Mouse (Mus musculus) stomach, embryonic 14.5 days (tissue): ENCODE measurements at regions not wholly inside any gene's neighbourhood (a gene's known extent, or its start where the extent isn't known, plus 50 kb on each side); places are given as distances from the start of the nearest gene placed in this dataset.

Experiments used
- ATAC-seq: fragments of 200-750 bp; cut with Nextera tagmentation; 2 replicates; pipeline ENCODE4 v1.8.0; 2017; ENCODE audit warnings: low read depth, moderate TSS enrichment; ENCODE audit not compliant: insufficient number of reproducible peaks, insufficient read depth, low FRiP score
- H3K27ac ChIP-seq: fragments of 300-500 bp; sonication (generic); 2 replicates; pipeline ENCODE4 v1.5.1; 2014; ENCODE audit warnings: mild to moderate bottlenecking, low read length, moderate library complexity, mixed read lengths
- H3K27me3 ChIP-seq: fragments of 300-500 bp; sonication (generic); 2 replicates; pipeline ENCODE4 v1.6.1; 2014; ENCODE audit warnings: low read length, control low read depth, mixed read lengths; ENCODE audit not compliant: control insufficient read depth, insufficient read depth
- H3K36me3 ChIP-seq: fragments of 300-500 bp; sonication (generic); 2 replicates; pipeline ENCODE4 v1.6.1; 2014; ENCODE audit warnings: mild to moderate bottlenecking, control low read depth, low read length, moderate library complexity, mixed read lengths; ENCODE audit not compliant: control insufficient read depth, insufficient read depth
- H3K4me1 ChIP-seq: fragments of 300-500 bp; sonication (generic); 2 replicates; pipeline ENCODE4 v1.6.1; 2014; ENCODE audit warnings: low read length, control low read depth, mixed read lengths; ENCODE audit not compliant: control insufficient read depth, insufficient read depth
- H3K4me2 ChIP-seq: fragments of 300-500 bp; sonication (generic); replicated peaks from 2 replicates; pipeline ENCODE4 v1.6.1; 2014; ENCODE audit warnings: low read depth, low read length, control low read depth
- H3K4me3 ChIP-seq: fragments of 300-500 bp; sonication (generic); 2 replicates; pipeline ENCODE4 v1.5.1; 2014; ENCODE audit warnings: low read depth, low read length, control low read depth
- H3K9ac ChIP-seq: fragments of 300-500 bp; sonication (generic); replicated peaks from 2 replicates; pipeline ENCODE4 v1.6.1; 2014; ENCODE audit warnings: low read depth, mild to moderate bottlenecking, control low read depth, low read length, moderate library complexity, mixed read lengths
- H3K9me3 ChIP-seq: fragments of 300-500 bp; sonication (generic); 2 replicates; pipeline ENCODE4 v1.6.1; 2016; ENCODE audit warnings: low read depth, low read length, control low read depth; ENCODE audit not compliant: control insufficient read depth
- WGBS: fragments of 180-500 bp; shearing (Covaris S2); extraction: QIAGEN DNeasy Blood & Tissue Kit; methylation state at CpG from one replicate; pipeline ENCODE4 v1.1.7; 2014; 5-methylcytosine and 5-hydroxymethylcytosine counted together

DNA sequence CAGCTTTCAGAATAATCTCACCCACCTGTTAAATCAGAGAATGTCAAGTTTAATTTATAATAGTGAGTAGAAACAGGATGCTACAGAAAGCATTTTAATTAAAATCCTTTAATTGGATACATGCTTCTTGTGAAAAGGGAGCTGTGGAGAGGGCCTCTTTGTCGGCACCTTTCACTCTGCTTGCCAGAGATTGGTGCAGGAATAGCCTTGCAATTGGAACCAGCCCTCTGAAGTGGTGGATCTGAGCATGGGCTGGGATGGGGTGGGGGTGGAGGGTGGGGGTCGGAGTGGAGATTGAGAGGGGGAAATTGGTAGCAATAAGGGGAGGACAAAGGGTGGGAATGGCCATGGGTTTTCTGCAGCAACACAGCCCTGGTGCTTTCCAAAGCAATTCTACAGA, 207.2 kb downstream of the Tbx15 start:
- no peak overlapping the region for H3K4me2 ChIP-seq
- no peaks in the 10 kb centered on the region for H3K27me3 ChIP-seq
- 66% methylated on average over 2 of the region's 2 CpGs for WGBS
- H3K9ac ChIP-seq, result no peak overlapping the region
- H3K36me3 ChIP-seq, result no peaks in the 10 kb centered on the region
- no peaks in the 10 kb centered on the region for H3K4me1 ChIP-seq
- ATAC-seq, result no peak
- no peak overlapping the region for H3K4me3 ChIP-seq
- no peak overlapping the region for H3K27ac ChIP-seq
- no peaks in the 10 kb centered on the region for H3K9me3 ChIP-seq

DNA sequence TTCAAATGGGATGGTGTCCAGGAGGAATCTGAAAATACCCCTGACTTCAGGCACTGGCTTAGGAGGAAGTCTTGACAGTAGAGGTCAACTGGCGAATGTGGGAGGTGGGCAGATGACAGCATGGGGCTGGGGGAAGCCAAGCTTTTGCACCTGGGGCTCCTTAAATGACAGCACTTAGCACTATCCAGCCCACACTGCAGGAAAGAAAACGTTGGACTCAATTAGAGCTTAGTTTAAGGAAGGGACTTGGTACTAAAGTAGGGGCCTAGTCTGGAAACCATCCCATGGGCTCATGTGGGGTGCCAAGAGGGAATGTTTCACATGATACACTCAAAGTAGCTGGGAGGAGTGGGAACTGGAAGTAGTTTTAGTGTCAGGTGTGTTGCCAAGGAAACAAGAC, 207.6 kb downstream of the Tbx15 start:
- H3K9ac ChIP-seq, result no peak overlapping the region
- no peaks in the 10 kb centered on the region for H3K4me1 ChIP-seq
- H3K36me3 ChIP-seq, result no peaks in the 10 kb centered on the region
- no peak for ATAC-seq
- WGBS, result 40% methylated on average over 2 of the region's 2 CpGs
- no peaks in the 10 kb centered on the region for H3K27me3 ChIP-seq
- H3K27ac ChIP-seq, result no peak overlapping the region
- no peak overlapping the region for H3K4me3 ChIP-seq
- no peaks in the 10 kb centered on the region for H3K9me3 ChIP-seq
- H3K4me2 ChIP-seq, result no peak overlapping the region

DNA sequence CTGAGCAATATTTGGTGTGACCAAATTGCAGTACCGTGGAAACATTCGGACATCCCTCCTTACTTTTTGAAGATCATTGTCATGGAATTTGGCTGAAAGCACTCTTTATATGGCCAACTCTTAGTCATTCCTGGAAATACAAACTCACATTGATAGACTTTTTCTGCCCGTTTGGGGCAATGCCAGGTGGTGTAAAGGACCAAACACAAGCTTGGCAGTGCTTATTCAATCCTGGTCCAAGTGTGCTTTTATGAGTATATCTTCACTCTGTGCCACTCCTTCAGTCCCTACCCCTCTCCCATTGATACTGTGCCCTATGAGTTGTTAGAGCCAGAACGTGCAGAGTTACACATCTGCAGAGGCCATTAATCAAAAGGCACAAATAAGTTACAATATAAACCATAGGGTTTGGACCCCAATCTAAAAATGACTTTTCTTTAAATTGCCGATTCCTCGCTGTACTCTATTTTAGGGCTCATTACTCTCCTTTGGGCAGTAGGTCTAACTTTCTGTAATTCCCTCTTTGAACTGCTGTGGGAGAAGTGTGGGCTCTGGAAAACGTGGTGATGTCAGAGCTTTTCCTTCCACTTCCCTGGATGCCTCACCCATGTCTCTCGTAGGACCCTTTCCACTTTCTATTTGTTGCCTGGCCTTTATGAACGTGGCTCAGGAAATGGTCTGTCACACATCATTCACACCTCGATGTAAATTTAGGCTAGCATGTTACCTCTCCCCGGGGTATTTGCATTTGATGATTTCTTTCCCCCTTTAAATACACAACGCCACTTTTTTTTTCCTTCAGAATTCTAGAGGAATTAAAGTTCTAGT, 219.1 kb downstream of the Tbx15 start:
- 72% methylated on average over 12 of the region's 12 CpGs for WGBS
- no peak for ATAC-seq
- Histone ChIP-seq H3K27ac (no peak overlapping the region), H3K4me1 (no peaks in the 10 kb centered on the region), H3K9ac (no peak overlapping the region), H3K27me3 (no peaks in the 10 kb centered on the region), H3K4me3 (no peak overlapping the region), H3K9me3 (no peaks in the 10 kb centered on the region), H3K4me2 (no peak overlapping the region), H3K36me3 (no peaks in the 10 kb centered on the region)

DNA sequence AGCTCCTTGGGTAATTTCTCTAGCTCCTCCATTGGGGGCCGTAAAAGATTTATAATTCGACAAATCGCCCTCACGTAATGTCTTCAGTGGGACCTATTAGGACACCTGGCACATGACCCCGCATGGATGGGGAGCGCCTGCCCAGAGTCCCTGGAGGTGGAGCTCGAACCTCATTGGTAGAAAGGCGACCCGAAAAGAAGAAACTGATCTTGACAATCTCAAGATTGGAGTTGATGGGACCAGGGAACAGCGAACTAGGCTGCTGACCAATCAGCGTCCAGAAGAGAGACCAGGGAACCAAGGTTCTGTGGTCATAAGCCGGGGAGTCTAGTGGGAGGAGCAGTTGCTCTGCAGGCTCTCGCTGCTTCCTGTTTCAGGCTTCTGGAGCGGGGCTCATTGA, 259.8 kb downstream of the Tbx15 start:
- WGBS, result 89% methylated on average over 14 of the region's 14 CpGs
- Histone ChIP-seq H3K27me3 (no peaks in the 10 kb centered on the region), H3K36me3 (no peaks in the 10 kb centered on the region), H3K4me1 (no peaks in the 10 kb centered on the region), H3K9ac (no peak overlapping the region), H3K4me3 (no peak overlapping the region), H3K4me2 (no peak overlapping the region), H3K27ac (no peak overlapping the region), H3K9me3 (no peaks in the 10 kb centered on the region)
- ATAC-seq, result no peak

DNA sequence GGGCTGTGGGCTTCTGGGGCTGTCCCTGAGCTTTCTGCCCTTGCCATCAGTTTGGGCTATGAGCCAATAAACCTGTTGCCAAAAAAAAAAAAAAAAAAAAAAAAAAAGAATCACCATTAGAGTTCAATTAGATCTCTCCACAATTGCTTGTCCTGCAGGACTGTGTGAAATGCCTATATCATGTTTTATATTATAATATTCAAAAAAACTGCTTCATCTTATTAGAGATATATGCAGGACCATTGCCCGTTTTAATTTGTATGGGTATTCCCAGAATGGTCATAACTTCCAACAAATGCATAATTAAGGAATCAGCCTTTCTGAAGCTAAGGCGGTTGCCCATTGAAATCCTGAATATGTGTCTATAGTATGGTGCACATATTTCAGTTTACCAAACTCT, 264.6 kb downstream of the Tbx15 start:
- Histone ChIP-seq H3K4me2 (no peak overlapping the region), H3K4me1 (no peaks in the 10 kb centered on the region), H3K27me3 (no peaks in the 10 kb centered on the region), H3K4me3 (no peak overlapping the region), H3K9me3 (no peaks in the 10 kb centered on the region), H3K9ac (no peak overlapping the region), H3K27ac (no peak overlapping the region), H3K36me3 (no peaks in the 10 kb centered on the region)
- whole genome bisulfite sequencing, result 85% methylated on average over 2 of the region's 2 CpGs
- no peak for ATAC-seq

DNA sequence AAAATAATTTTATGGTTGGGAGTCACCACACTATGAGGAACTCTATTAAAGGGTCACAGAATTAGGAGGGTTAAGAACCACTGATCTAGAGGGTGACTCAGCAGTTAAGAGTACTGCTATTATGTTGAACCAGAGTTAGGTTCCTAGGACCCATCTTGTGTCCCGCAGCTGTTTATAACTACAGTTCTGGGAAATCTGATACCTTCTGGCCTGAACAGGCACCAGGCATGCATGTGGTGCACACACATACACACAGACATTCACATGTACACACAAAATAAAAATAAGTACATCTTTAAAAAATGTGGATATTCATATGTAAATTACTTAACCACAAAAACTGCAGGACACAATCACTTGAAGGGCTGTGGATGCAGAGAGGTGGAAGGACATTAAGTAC, 272.1 kb downstream of the Tbx15 start:
- no peak overlapping the region for H3K27ac ChIP-seq
- H3K9me3 ChIP-seq, result no peaks in the 10 kb centered on the region
- no peaks in the 10 kb centered on the region for H3K27me3 ChIP-seq
- H3K36me3 ChIP-seq, result no peaks in the 10 kb centered on the region
- ATAC-seq, result no peak
- no peak overlapping the region for H3K4me3 ChIP-seq
- 70% methylated on average over 1 of the region's 1 CpGs for WGBS
- no peaks in the 10 kb centered on the region for H3K4me1 ChIP-seq
- no peak overlapping the region for H3K9ac ChIP-seq
- no peak overlapping the region for H3K4me2 ChIP-seq

DNA sequence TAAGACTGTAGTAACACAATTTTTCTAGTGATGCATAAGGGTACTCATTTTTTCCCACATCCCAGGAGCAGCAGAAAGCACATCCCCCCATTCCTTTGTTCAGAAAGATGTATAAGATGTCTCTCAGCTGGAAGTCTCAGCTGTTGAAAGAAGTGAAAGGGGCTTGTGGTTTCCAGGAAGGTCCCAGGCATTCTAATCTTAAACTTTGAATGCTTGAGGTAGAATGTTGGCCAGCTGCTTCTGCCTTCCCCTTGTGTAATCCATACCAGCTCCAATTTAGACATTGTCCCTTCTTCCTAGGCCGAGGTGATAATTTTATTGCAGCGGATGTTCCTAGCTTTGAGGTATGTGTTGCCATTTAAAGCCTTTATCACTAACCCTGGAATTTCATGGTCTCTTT, 272.8 kb downstream of the Tbx15 start:
- ATAC-seq, result no peak
- 87% methylated on average over 2 of the region's 2 CpGs for WGBS
- Histone ChIP-seq H3K4me3 (no peak overlapping the region), H3K9me3 (no peaks in the 10 kb centered on the region), H3K4me1 (no peaks in the 10 kb centered on the region), H3K9ac (no peak overlapping the region), H3K27ac (no peak overlapping the region), H3K27me3 (no peaks in the 10 kb centered on the region), H3K4me2 (no peak overlapping the region), H3K36me3 (no peaks in the 10 kb centered on the region)

DNA sequence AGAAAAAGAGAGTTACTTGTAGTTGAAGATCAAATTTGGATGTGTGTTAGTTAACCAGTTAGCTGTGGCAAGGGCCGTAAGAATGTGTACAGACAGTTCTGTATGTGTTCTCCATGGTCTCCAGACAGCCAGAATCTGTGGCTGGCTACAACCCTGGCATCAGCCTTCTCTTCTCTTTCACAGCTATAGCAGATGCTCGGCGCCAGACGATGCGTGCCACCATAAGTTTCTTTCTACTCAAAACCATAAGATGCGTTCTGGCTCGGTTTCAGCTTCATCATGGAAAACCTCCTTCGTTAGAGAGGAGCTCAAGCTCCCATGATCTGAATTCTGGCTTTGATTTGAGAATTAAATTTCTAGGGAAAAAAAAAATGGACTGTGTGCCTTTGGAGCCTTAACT, 275.6 kb downstream of the Tbx15 start:
- Histone ChIP-seq H3K27me3 (no peaks in the 10 kb centered on the region), H3K4me3 (no peak overlapping the region), H3K4me2 (no peak overlapping the region), H3K36me3 (no peaks in the 10 kb centered on the region), H3K9ac (no peak overlapping the region), H3K9me3 (no peaks in the 10 kb centered on the region), H3K4me1 (no peaks in the 10 kb centered on the region), H3K27ac (no peak overlapping the region)
- WGBS, result 92% methylated on average over 8 of the region's 8 CpGs
- ATAC-seq, result no peak

DNA sequence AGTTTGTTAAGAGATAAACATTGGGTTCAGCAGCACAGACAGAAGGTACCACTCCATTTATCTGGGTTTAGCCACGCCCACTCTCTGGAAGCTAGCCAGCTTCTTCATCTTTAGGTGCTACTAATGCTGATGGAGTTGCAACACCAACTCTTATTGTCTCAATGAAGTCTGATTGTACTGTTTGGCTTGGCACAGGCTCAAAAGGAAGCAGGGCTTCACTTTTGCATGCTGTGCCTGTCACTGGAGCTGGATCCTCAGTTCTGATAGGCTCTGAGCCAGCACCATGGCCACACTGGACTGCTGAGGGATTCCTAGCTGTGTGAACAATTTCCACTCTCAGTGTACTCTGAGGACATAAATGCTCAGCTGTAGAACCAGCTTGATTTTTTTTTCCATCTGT, 320.7 kb downstream of the Tbx15 start:
- H3K4me2 ChIP-seq, result no peak overlapping the region
- H3K36me3 ChIP-seq, result no peaks in the 10 kb centered on the region
- no peak overlapping the region for H3K27ac ChIP-seq
- H3K9me3 ChIP-seq, result no peaks in the 10 kb centered on the region
- no peaks in the 10 kb centered on the region for H3K4me1 ChIP-seq
- WGBS, result 67% methylated on average over 1 of the region's 1 CpGs
- H3K27me3 ChIP-seq, result no peaks in the 10 kb centered on the region
- no peak overlapping the region for H3K4me3 ChIP-seq
- H3K9ac ChIP-seq, result no peak overlapping the region
- ATAC-seq, result no peak
